Mouse (Mus musculus): Measurements from ENCODE around the gene Tmem138. TPM values are rescaled to one million over a fixed set of nuclear protein-coding genes. Genes with fewer than 3 reads are reported as not detected.
A peak's percentile ranks its signal among the peaks of the same experiment; 100 is the strongest.

Gene Tmem138
- polyA plus RNA-seq, 2 experiments: 29.7 to 33.8 TPM

- Histone ChIP-seq H3K36me3 (ENCODE audit: control insufficient read depth, insufficient read depth, low read length) (peaks cover 30% of the 10 kb centered on the region), H3K4me2 (replicated peaks; ENCODE audit: low read depth, low read length, severe bottlenecking) (peak overlapping the region; percentile 68), H3K9ac (ENCODE audit: low read depth, low read length, severe bottlenecking) (peak overlapping the region; percentile 92), H3K27ac (replicated peaks; ENCODE audit: low read depth, low read length) (peak overlapping the region; percentile 86), H3K9me3 (ENCODE audit: control insufficient read depth, low read length) (no peaks in the 10 kb centered on the region), H3K27me3 (ENCODE audit: control insufficient read depth, insufficient read depth, low read length) (no peaks in the 10 kb centered on the region), H3K4me1 (ENCODE audit: control insufficient read depth, insufficient read depth, low read length) (peaks cover 21% of the 10 kb centered on the region), H3K4me3 (replicated peaks; ENCODE audit: low read length) (peak overlapping the region; percentile 85)
- no peak for DNase-seq (ENCODE audit: low spot score)
- no peak for TF ChIP-seq POLR2A (IDR thresholded peaks at IDR 0.05; ENCODE audit: borderline replicate concordance, extremely low read depth, insufficient read depth, insufficient read length)
- no peak for ATAC-seq (ENCODE audit: low FRiP score, low read depth)
- 33% methylated on average over 3 of the region's 3 CpGs for WGBS
Measured at GRCm38 (mm10) chr19:10604534-10604933, 27.4 kb upstream of the Tmem138 start.

GRCm38 (mm10) chr19:10603660-10604523 lies 26.7 kb upstream of the Tmem138 start:
- DNase-seq (ENCODE audit: low spot score) (no peak), ATAC-seq (ENCODE audit: low FRiP score, low read depth) (no peak)
- H3K27me3 ChIP-seq (ENCODE audit: control insufficient read depth, insufficient read depth, low read length): no peaks in the 10 kb centered on the region
- no peak overlapping the region; the same call in 1 of the 2 replicates for H3K4me3 ChIP-seq (replicated peaks; ENCODE audit: low read length)
- H3K27ac ChIP-seq (replicated peaks; ENCODE audit: low read depth, low read length): no peak overlapping the region
- H3K36me3 ChIP-seq (ENCODE audit: control insufficient read depth, insufficient read depth, low read length): peaks cover 25% of the 10 kb centered on the region
- H3K9ac ChIP-seq (ENCODE audit: low read depth, low read length, severe bottlenecking): no peak overlapping the region
- 87% methylated on average over 18 of the region's 18 CpGs for WGBS
- H3K9me3 ChIP-seq (ENCODE audit: control insufficient read depth, low read length): no peaks in the 10 kb centered on the region
- TF ChIP-seq POLR2A (IDR thresholded peaks at IDR 0.05; ENCODE audit: borderline replicate concordance, extremely low read depth, insufficient read depth, insufficient read length): no peak
- peaks cover 21% of the 10 kb centered on the region for H3K4me1 ChIP-seq (ENCODE audit: control insufficient read depth, insufficient read depth, low read length)
- no peak overlapping the region for H3K4me2 ChIP-seq (replicated peaks; ENCODE audit: low read depth, low read length, severe bottlenecking)

DNA sequence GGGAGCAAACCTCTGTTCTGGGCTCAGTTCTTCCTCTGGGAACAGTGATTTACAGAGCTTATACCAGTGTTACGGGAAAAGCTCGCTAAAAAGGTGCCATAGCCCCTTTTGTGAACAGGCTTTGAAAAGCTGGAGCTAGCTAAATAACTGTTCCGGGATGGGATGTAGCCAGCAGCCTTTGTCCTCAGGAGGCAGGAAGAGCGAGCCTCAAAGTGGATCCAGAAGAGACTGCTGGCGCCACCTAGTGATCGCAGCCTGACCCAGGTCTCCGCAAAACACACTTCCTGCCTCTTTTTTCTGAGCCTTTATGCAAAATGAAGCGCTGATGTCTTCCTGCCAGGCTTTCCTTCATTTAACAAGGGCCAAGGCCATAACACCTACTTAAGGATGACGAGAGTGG lies 25.6 kb upstream of the Tmem138 start:
- H3K4me3 ChIP-seq (replicated peaks; ENCODE audit: low read length): peak overlapping the region; percentile 35
- peak; percentile 96 for DNase-seq (ENCODE audit: low spot score)
- ATAC-seq (ENCODE audit: low FRiP score, low read depth): peak; percentile 71
- H3K36me3 ChIP-seq (ENCODE audit: control insufficient read depth, insufficient read depth, low read length): peaks cover 22% of the 10 kb centered on the region
- no peaks in the 10 kb centered on the region for H3K9me3 ChIP-seq (ENCODE audit: control insufficient read depth, low read length)
- peak overlapping the region; percentile 62 for H3K4me2 ChIP-seq (replicated peaks; ENCODE audit: low read depth, low read length, severe bottlenecking)
- peaks cover 21% of the 10 kb centered on the region for H3K4me1 ChIP-seq (ENCODE audit: control insufficient read depth, insufficient read depth, low read length)
- H3K27ac ChIP-seq (replicated peaks; ENCODE audit: low read depth, low read length): peak overlapping the region; percentile 88
- WGBS: 1% methylated on average over 9 of the region's 9 CpGs
- H3K9ac ChIP-seq (ENCODE audit: low read depth, low read length, severe bottlenecking): peak overlapping the region; percentile 72
- TF ChIP-seq POLR2A (IDR thresholded peaks at IDR 0.05; ENCODE audit: borderline replicate concordance, extremely low read depth, insufficient read depth, insufficient read length): peak; percentile 93; the same call in 1 of the 2 replicates
- H3K27me3 ChIP-seq (ENCODE audit: control insufficient read depth, insufficient read depth, low read length): no peaks in the 10 kb centered on the region

DNA sequence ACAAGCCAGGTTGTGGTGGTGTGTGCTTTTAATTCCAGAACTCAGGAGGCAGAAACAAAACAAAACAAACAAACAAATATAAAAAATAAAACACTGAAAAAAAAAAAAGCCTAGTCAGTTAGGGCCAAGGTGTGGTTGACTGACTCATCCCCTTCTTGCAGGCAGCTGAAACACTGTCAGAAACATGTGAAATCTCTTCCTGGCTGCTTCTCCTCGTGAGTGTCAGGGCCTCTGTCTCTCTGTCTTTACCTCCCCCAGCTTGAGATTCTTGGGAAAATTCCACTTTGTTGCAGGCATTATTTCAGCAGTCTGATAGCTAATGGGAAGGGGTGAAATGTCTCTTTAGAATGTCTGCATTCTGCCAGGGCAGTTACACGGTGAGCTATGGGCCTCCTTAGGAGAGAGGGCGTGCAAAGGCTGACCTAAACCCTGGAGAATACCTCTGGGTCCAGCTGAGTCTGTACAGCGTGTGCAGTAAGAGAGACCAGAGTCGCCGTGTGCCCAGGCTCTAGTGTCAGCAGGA lies 25.1 kb upstream of the Tmem138 start:
- Histone ChIP-seq H3K36me3 (ENCODE audit: control insufficient read depth, insufficient read depth, low read length) (peaks cover 18% of the 10 kb centered on the region), H3K9ac (ENCODE audit: low read depth, low read length, severe bottlenecking) (peak overlapping the region; percentile 72), H3K4me1 (ENCODE audit: control insufficient read depth, insufficient read depth, low read length) (peaks cover 21% of the 10 kb centered on the region), H3K9me3 (ENCODE audit: control insufficient read depth, low read length) (no peaks in the 10 kb centered on the region), H3K4me2 (replicated peaks; ENCODE audit: low read depth, low read length, severe bottlenecking) (peak overlapping the region; percentile 62), H3K4me3 (replicated peaks; ENCODE audit: low read length) (peak overlapping the region; percentile 35), H3K27ac (replicated peaks; ENCODE audit: low read depth, low read length) (peak overlapping the region; percentile 88), H3K27me3 (ENCODE audit: control insufficient read depth, insufficient read depth, low read length) (no peaks in the 10 kb centered on the region)
- ATAC-seq (ENCODE audit: low FRiP score, low read depth): peak; percentile 7; the same call in 1 of the 2 replicates
- WGBS: 7% methylated on average over 6 of the region's 6 CpGs
- DNase-seq (ENCODE audit: low spot score): no peak
- TF ChIP-seq POLR2A (IDR thresholded peaks at IDR 0.05; ENCODE audit: borderline replicate concordance, extremely low read depth, insufficient read depth, insufficient read length): no peak

GRCm38 (mm10) chr19:10599648-10600047 lies 22.5 kb upstream of the Tmem138 start:
- no peak overlapping the region for H3K4me3 ChIP-seq (replicated peaks; ENCODE audit: low read length)

More at GRCm38 (mm10) chr19:10599648-10600047, 22.5 kb upstream of the Tmem138 start:
- Histone ChIP-seq H3K9ac (ENCODE audit: low read depth, low read length, severe bottlenecking) (no peak overlapping the region), H3K27ac (replicated peaks; ENCODE audit: low read depth, low read length) (no peak overlapping the region), H3K27me3 (ENCODE audit: control insufficient read depth, insufficient read depth, low read length) (no peaks in the 10 kb centered on the region), H3K4me2 (replicated peaks; ENCODE audit: low read depth, low read length, severe bottlenecking) (no peak overlapping the region), H3K9me3 (ENCODE audit: control insufficient read depth, low read length) (no peaks in the 10 kb centered on the region), H3K36me3 (ENCODE audit: control insufficient read depth, insufficient read depth, low read length) (peaks cover 33% of the 10 kb centered on the region; the same call in 1 of the 2 replicates), H3K4me1 (ENCODE audit: control insufficient read depth, insufficient read depth, low read length) (peaks cover 12% of the 10 kb centered on the region)
- TF ChIP-seq POLR2A (IDR thresholded peaks at IDR 0.05; ENCODE audit: borderline replicate concordance, extremely low read depth, insufficient read depth, insufficient read length): no peak
- DNase-seq (ENCODE audit: low spot score) (no peak), ATAC-seq (ENCODE audit: low FRiP score, low read depth) (no peak)
- 89% methylated on average over 2 of the region's 2 CpGs for WGBS

All from limb, embryonic 14.5 days (tissue).